Mouse (Mus musculus): Measurements from ENCODE around the gene Cdk11b.

DNA sequence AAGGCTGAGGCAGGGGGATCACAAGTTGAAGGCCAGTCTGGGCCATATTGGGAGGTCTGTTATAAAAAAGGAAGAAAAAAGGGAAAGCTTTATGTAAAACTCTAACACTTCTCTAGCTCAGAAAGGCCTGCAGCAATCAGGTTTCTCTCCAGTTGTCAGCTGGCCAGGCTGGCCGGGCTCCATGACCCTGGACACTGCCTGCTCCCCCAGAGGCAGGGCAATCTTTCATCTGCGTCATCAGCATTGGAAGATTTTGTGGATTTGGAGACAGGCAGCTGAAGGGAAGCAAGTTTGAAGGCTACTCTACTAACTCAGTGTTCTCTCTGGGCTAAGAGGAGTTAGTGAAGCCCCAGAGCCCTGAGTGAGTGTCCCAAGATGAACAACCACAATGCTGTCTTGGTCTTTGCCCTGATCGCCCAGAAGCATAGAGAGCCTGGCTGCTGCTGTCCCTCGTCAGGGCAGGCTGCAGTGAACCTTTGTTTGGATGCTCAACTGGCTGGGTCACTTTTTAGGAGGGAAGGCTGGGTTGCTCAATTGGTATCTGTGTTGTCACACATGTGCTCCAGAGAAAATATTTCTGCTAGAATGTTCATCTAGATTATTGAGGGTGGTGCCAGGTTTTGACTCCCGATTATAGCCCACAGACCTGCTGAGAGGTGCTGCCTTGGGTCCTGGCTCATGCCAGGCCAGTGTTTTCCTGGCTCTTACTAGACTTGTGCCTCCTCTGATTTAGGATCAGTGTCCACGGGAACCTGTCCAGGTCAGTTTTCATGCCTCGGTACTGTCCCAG lies 46.1 kb upstream of the Cdk11b start:
- TF ChIP-seq CTCF (IDR thresholded peaks at IDR 0.05; ENCODE audit: control insufficient read depth, insufficient read depth, low read length): no peak
- TF ChIP-seq POLR2A (IDR thresholded peaks at IDR 0.05; ENCODE audit: borderline replicate concordance, control insufficient read depth, low read depth, low read length): no peak
